Mouse (Mus musculus) hindbrain, embryonic 11.5 days (tissue): Measurements from ENCODE around the gene A630076J17Rik. TPM values are rescaled to one million over a fixed set of nuclear protein-coding genes. Genes with fewer than 3 reads are reported as not detected.

ENCODE experiments used
- ATAC-seq: fragments of 200-750 bp; cut with Nextera tagmentation; 2 replicates; pipeline ENCODE4 v1.8.0; 2017; ENCODE audit warnings: mild to moderate bottlenecking, moderate TSS enrichment, moderate library complexity; ENCODE audit not compliant: low FRiP score
- DNase-seq: peaks from one replicate; pipeline ENCODE4 v3.0.0-alpha.2; 2015; ENCODE audit warnings: low spot score
- H3K27ac ChIP-seq: fragments of 300-500 bp; sonication (generic); 2 replicates; pipeline ENCODE4 v1.5.1; 2014; ENCODE audit warnings: mild to moderate bottlenecking, low read depth, low read length
- H3K27me3 ChIP-seq: fragments of 300-500 bp; sonication (generic); 2 replicates; pipeline ENCODE4 v1.6.1; 2014; ENCODE audit warnings: mild to moderate bottlenecking, low read length, moderate library complexity, mixed read lengths; ENCODE audit not compliant: control insufficient read depth, insufficient read depth
- H3K36me3 ChIP-seq: fragments of 300-500 bp; sonication (generic); 2 replicates; pipeline ENCODE4 v1.6.1; 2014; ENCODE audit warnings: mild to moderate bottlenecking, low read length, moderate library complexity, mixed read lengths; ENCODE audit not compliant: control insufficient read depth, insufficient read depth
- H3K4me1 ChIP-seq: fragments of 300-500 bp; sonication (generic); replicated peaks from 2 replicates; pipeline ENCODE4 v1.6.1; 2014; ENCODE audit warnings: low read length, mixed read lengths; ENCODE audit not compliant: control insufficient read depth, insufficient read depth
- H3K4me2 ChIP-seq: fragments of 300-500 bp; sonication (generic); replicated peaks from 2 replicates; pipeline ENCODE4 v1.6.1; 2014; ENCODE audit warnings: mild to moderate bottlenecking, low read depth, low read length
- H3K4me3 ChIP-seq: fragments of 300-500 bp; sonication (generic); 2 replicates; pipeline ENCODE4 v1.5.1; 2014; ENCODE audit warnings: low read depth, low read length
- H3K9ac ChIP-seq: fragments of 300-500 bp; sonication (generic); 2 replicates; pipeline ENCODE4 v1.6.1; 2014; ENCODE audit warnings: low read depth, low read length
- H3K9me3 ChIP-seq: fragments of 300-500 bp; sonication (generic); 2 replicates; pipeline ENCODE4 v1.6.1; 2016; ENCODE audit warnings: low read length; ENCODE audit not compliant: control insufficient read depth
- WGBS: fragments of 180-500 bp; shearing (Covaris S2); extraction: QIAGEN DNeasy Blood & Tissue Kit; methylation state at CpG from one replicate; pipeline ENCODE4 v1.1.7; 2014; 5-methylcytosine and 5-hydroxymethylcytosine counted together
- polyA plus RNA-seq: library from polyadenylated mRNA; unstranded; fragments of >200 nt; fragmentation: Nextera tagmentation; extraction: Ambion mirVana; gene quantifications from 2 replicates; pipeline ENCODE4 v1.2.1, GENCODE M21; 2014

A630076J17Rik gene
- polyA plus RNA-seq, 1 experiment from 2014 or later: not detected

DNA sequence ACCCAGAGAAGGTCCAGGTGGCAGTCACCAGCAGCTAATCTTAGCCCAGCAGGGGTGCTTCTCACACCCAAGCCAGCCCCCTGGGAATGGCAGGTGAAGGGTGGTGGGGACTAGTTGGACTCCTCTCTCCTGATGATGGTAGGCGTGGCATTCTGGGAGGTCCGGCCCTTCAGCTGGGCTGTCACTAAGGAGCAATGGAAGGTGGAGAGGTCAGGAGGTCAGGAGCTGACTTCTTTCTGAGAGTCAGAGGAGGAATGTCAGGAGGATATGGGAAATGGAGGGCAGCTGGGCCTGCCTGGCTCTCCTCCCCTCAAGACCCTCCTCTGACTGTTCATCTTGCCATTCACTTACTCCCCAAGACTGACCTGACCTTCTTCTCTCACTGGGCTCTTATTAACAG lies 7.6 kb downstream of the A630076J17Rik start:
- Histone ChIP-seq H3K27ac (no peak overlapping the region), H3K4me1 (no peaks in the 10 kb centered on the region), H3K27me3 (no peaks in the 10 kb centered on the region), H3K4me3 (no peak overlapping the region), H3K36me3 (no peaks in the 10 kb centered on the region), H3K9ac (no peak overlapping the region), H3K4me2 (no peak overlapping the region), H3K9me3 (no peaks in the 10 kb centered on the region)
- DNase-seq (no peak), ATAC-seq (no peak)
- WGBS: 46% methylated on average over 2 of the region's 2 CpGs

- DNase-seq (no peak), ATAC-seq (no peak)
- Histone ChIP-seq H3K4me3 (no peak overlapping the region), H3K36me3 (no peaks in the 10 kb centered on the region), H3K4me2 (no peak overlapping the region), H3K27me3 (no peaks in the 10 kb centered on the region), H3K9me3 (no peaks in the 10 kb centered on the region), H3K27ac (no peak overlapping the region), H3K9ac (no peak overlapping the region), H3K4me1 (no peaks in the 10 kb centered on the region)
- 85% methylated on average over 8 of the region's 8 CpGs for WGBS
Measured at GRCm38 (mm10) chr3:107238471-107238980, 8.1 kb downstream of the A630076J17Rik start.

DNA sequence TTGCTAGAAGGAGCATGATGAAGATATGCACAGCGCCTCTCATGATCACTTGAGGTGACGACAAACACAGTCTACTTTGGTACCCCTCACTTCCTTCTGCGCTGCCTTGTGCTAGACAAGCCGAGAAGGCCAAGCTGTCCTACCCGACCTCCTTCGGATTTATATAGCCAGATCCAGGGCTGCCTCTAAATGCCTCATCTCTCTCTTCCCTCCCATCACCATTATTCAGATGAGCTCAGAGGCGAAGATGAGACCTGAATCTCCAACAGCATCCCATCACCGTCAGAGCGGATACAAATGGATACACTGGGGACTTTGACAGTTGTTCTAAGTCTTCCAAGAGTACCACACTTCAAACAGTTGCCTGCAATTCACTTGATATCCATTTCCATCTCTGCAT lies 9.2 kb downstream of the A630076J17Rik start, which contains the start of gene Prok1:
Gene Prok1 (minus strand): TSS at position 101 of the 400 bp plus-strand sequence.
- Histone ChIP-seq H3K27ac (no peak within 1 kb of the TSS), H3K36me3 (no peaks in the 10 kb centered on the region), H3K9ac (no peak within 1 kb of the TSS), H3K4me3 (no peak within 1 kb of the TSS), H3K27me3 (no peaks in the 10 kb centered on the region), H3K9me3 (no peaks in the 10 kb centered on the region), H3K4me1 (no peaks in the 10 kb centered on the region), H3K4me2 (no peak within 1 kb of the TSS)
- no peak for DNase-seq
- WGBS: 90% methylated on average over 9 of the region's 9 CpGs
- ATAC-seq: no peak

- ATAC-seq: no peak
- Histone ChIP-seq H3K9ac (no peak overlapping the region), H3K27ac (no peak overlapping the region), H3K4me3 (no peak overlapping the region), H3K27me3 (no peaks in the 10 kb centered on the region), H3K9me3 (no peaks in the 10 kb centered on the region), H3K36me3 (no peaks in the 10 kb centered on the region), H3K4me2 (no peak overlapping the region), H3K4me1 (no peaks in the 10 kb centered on the region)
- no peak for DNase-seq
- 52% methylated on average over 14 of the region's 14 CpGs for WGBS
Measured at GRCm38 (mm10) chr3:107241389-107242094, 11.1 kb downstream of the A630076J17Rik start.

DNA sequence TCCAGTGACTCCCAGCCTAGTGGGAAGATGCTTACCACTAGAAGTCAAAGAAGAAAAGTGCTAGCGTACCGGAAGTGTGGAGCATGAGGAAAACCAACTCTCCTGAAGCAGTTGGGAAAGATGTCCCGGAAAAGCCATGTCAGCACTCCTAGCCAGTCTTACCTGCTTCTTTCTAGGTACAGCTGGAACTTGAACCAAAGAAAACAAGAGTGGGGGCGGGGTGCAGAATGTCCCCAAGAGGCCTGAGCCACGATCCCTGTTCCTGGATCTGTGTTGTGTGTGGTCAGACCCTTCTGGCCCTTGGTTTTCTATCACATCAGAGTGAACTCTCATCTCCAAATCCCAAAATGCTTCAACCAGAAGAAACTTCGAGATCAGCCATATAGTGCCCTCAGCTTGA lies 16.5 kb downstream of the A630076J17Rik start:
- Histone ChIP-seq H3K4me2 (no peak overlapping the region), H3K9ac (no peak overlapping the region), H3K4me1 (no peaks in the 10 kb centered on the region), H3K4me3 (no peak overlapping the region), H3K27ac (no peak overlapping the region), H3K36me3 (no peaks in the 10 kb centered on the region), H3K9me3 (no peaks in the 10 kb centered on the region), H3K27me3 (no peaks in the 10 kb centered on the region)
- WGBS: 80% methylated on average over 6 of the region's 6 CpGs
- no peak for DNase-seq
- ATAC-seq: no peak

- 68% methylated on average over 3 of the region's 3 CpGs for WGBS
- H3K9me3 ChIP-seq: no peaks in the 10 kb centered on the region
- H3K27ac ChIP-seq: no peak overlapping the region
- ATAC-seq (no peak), DNase-seq (no peak)
- H3K4me3 ChIP-seq: no peak overlapping the region
- no peak overlapping the region for H3K4me2 ChIP-seq
- no peaks in the 10 kb centered on the region for H3K36me3 ChIP-seq
- H3K4me1 ChIP-seq: no peaks in the 10 kb centered on the region
- H3K27me3 ChIP-seq: no peaks in the 10 kb centered on the region
- no peak overlapping the region for H3K9ac ChIP-seq
Measured at GRCm38 (mm10) chr3:107249042-107249441, 18.6 kb downstream of the A630076J17Rik start.

DNA sequence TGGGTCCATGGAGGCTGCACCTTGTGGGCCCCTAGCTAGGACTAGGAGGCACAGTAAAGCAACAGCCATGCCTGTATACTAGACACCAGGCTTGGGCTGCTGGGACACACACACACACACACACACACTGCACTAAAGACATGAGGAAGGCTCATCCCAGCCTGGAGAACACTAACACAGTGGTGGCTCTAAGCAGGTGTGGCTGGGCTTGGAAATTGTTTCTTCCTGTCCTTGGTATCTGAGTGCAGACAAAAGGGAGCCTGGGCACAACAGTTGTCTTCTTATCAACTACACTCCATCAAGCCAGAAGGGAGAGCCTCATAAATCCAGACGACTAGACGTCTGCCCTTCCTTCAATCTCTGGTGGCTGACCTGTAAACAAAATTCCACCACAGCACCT lies 19.9 kb downstream of the A630076J17Rik start:
- no peak for DNase-seq
- H3K9ac ChIP-seq: no peak overlapping the region
- H3K27ac ChIP-seq: no peak overlapping the region
- H3K4me2 ChIP-seq: no peak overlapping the region
- ATAC-seq: no peak
- no peaks in the 10 kb centered on the region for H3K27me3 ChIP-seq
- H3K36me3 ChIP-seq: no peaks in the 10 kb centered on the region
- no peak overlapping the region for H3K4me3 ChIP-seq
- no peaks in the 10 kb centered on the region for H3K4me1 ChIP-seq
- 90% methylated on average over 2 of the region's 2 CpGs for WGBS
- H3K9me3 ChIP-seq: no peaks in the 10 kb centered on the region

GRCm38 (mm10) chr3:107252035-107252434 lies 21.6 kb downstream of the A630076J17Rik start:
- WGBS: 78% methylated on average over 4 of the region's 4 CpGs
- no peaks in the 10 kb centered on the region for H3K36me3 ChIP-seq
- no peak for DNase-seq
- no peaks in the 10 kb centered on the region for H3K4me1 ChIP-seq
- H3K27ac ChIP-seq: no peak overlapping the region
- H3K27me3 ChIP-seq: no peaks in the 10 kb centered on the region
- H3K9ac ChIP-seq: no peak overlapping the region
- no peaks in the 10 kb centered on the region for H3K9me3 ChIP-seq
- no peak overlapping the region for H3K4me3 ChIP-seq
- H3K4me2 ChIP-seq: no peak overlapping the region
- ATAC-seq: no peak

DNA sequence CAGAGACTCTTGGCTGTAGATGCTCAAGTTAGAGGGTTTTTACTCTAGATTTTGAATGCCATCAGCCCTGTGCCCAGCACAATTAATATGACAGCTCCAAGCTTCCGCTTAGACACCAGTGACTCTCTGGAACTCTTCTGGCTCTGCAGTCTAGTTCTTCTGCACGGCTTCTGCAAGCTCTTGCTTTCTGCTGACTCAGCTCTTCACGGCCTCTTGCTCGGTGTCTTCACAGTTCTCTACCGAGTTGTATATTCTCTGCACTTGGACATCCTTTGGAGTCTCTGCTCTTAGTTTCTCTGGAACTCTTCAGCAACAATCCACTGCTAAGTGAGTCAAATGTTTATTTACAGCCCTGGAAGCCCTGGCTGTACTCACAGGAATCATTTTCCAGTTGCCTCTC lies 23.5 kb downstream of the A630076J17Rik start:
- Histone ChIP-seq H3K9me3 (no peaks in the 10 kb centered on the region), H3K36me3 (no peaks in the 10 kb centered on the region), H3K4me2 (no peak overlapping the region), H3K9ac (no peak overlapping the region), H3K4me1 (no peaks in the 10 kb centered on the region), H3K27ac (no peak overlapping the region), H3K27me3 (no peaks in the 10 kb centered on the region), H3K4me3 (no peak overlapping the region)
- WGBS: 84% methylated on average over 5 of the region's 5 CpGs
- DNase-seq (no peak), ATAC-seq (no peak)
